Mouse (Mus musculus): ENCODE measurements around the gene Ucn3. TPM values are rescaled to one million over a fixed set of nuclear protein-coding genes. Genes with fewer than 3 reads are reported as not detected.
"Not testable (repeated sequence)": the region's sequence is repeated elsewhere in the genome, so short reads cannot be mapped to it uniquely, and the experiment has no call there.

The Ucn3 gene
- polyA plus RNA-seq, 1 experiment from 2014 or later = not detected

GRCm38 (mm10) chr13:3924483-3924882 lies 20.7 kb downstream of the Ucn3 start:
- Histone ChIP-seq H3K27ac (ENCODE audit: low read length) (no peak overlapping the region), H3K4me3 (ENCODE audit: low read depth, low read length) (no peak overlapping the region), H3K27me3 (ENCODE audit: control insufficient read depth, insufficient read depth, low read depth, low read length) (no peaks in the 10 kb centered on the region)

GRCm38 (mm10) chr13:3917571-3918311 lies 27.4 kb downstream of the Ucn3 start, which contains the start of the genes Net1 and Tubal3:
Gene Net1 (minus strand): TSS chr13:3918220.
Gene Tubal3 (plus strand): TSS chr13:3918274.
- H3K9me3 ChIP-seq (replicated peaks; ENCODE audit: control insufficient read depth, low read length) = no peaks in the 10 kb centered on the region
- H3K36me3 ChIP-seq (ENCODE audit: control insufficient read depth, insufficient read depth) = no peaks in the 10 kb centered on the region; the same call in 1 of the 2 replicates
- peak within 1 kb of the TSS; percentile 90 for H3K4me3 ChIP-seq (ENCODE audit: low read depth, low read length)
- H3K4me2 ChIP-seq (ENCODE audit: low read depth, low read length) = peak within 1 kb of the TSS; percentile 67
- peak; percentile 96 for ATAC-seq (ENCODE audit: low read depth)
- peaks cover 8% of the 10 kb centered on the region for H3K4me1 ChIP-seq (ENCODE audit: control insufficient read depth, low read depth, low read length)
- H3K9ac ChIP-seq (ENCODE audit: low read depth, low read length) = peak within 1 kb of the TSS; percentile 90
- WGBS (ENCODE audit: insufficient replicate concordance) = under 1% methylated on average over 52 of the region's 52 CpGs
- peak within 1 kb of the TSS; percentile 66 for H3K27ac ChIP-seq (ENCODE audit: low read length)
- H3K27me3 ChIP-seq (ENCODE audit: control insufficient read depth, insufficient read depth, low read depth, low read length) = no peaks in the 10 kb centered on the region

More at GRCm38 (mm10) chr13:3924483-3924882, 20.7 kb downstream of the Ucn3 start:
- ATAC-seq (ENCODE audit: low read depth) = no peak
- Histone ChIP-seq H3K9ac (ENCODE audit: low read depth, low read length) (no peak overlapping the region), H3K9me3 (replicated peaks; ENCODE audit: control insufficient read depth, low read length) (no peaks in the 10 kb centered on the region), H3K36me3 (ENCODE audit: control insufficient read depth, insufficient read depth) (no peaks in the 10 kb centered on the region), H3K4me1 (ENCODE audit: control insufficient read depth, low read depth, low read length) (no peaks in the 10 kb centered on the region), H3K4me2 (ENCODE audit: low read depth, low read length) (no peak overlapping the region)
- 57% methylated on average over 5 of the region's 5 CpGs for WGBS (ENCODE audit: insufficient replicate concordance)

GRCm38 (mm10) chr13:3913504-3913903 lies 31.6 kb downstream of the Ucn3 start:
- WGBS (ENCODE audit: insufficient replicate concordance) = 29% methylated on average over 4 of the region's 4 CpGs
- H3K9ac ChIP-seq (ENCODE audit: low read depth, low read length) = no peak overlapping the region
- no peak overlapping the region for H3K4me2 ChIP-seq (ENCODE audit: low read depth, low read length)
- H3K4me3 ChIP-seq (ENCODE audit: low read depth, low read length) = no peak overlapping the region
- H3K27ac ChIP-seq (ENCODE audit: low read length) = no peak overlapping the region
- H3K36me3 ChIP-seq (ENCODE audit: control insufficient read depth, insufficient read depth) = peaks cover 6% of the 10 kb centered on the region
- no peak for ATAC-seq (ENCODE audit: low read depth)
- no peaks in the 10 kb centered on the region for H3K9me3 ChIP-seq (replicated peaks; ENCODE audit: control insufficient read depth, low read length)
- no peaks in the 10 kb centered on the region for H3K27me3 ChIP-seq (ENCODE audit: control insufficient read depth, insufficient read depth, low read depth, low read length)
- peaks cover 8% of the 10 kb centered on the region for H3K4me1 ChIP-seq (ENCODE audit: control insufficient read depth, low read depth, low read length)

GRCm38 (mm10) chr13:3910356-3910755 lies 34.8 kb downstream of the Ucn3 start:
- H3K27me3 ChIP-seq (ENCODE audit: control insufficient read depth, insufficient read depth, low read depth, low read length) = no peaks in the 10 kb centered on the region
- H3K9ac ChIP-seq (ENCODE audit: low read depth, low read length) = no peak overlapping the region
- ATAC-seq (ENCODE audit: low read depth) = no peak
- H3K4me3 ChIP-seq (ENCODE audit: low read depth, low read length) = no peak overlapping the region
- H3K4me1 ChIP-seq (ENCODE audit: control insufficient read depth, low read depth, low read length) = peaks cover 3% of the 10 kb centered on the region; the same call in 1 of the 2 replicates
- WGBS (ENCODE audit: insufficient replicate concordance) = 86% methylated on average over 5 of the region's 5 CpGs
- no peaks in the 10 kb centered on the region for H3K9me3 ChIP-seq (replicated peaks; ENCODE audit: control insufficient read depth, low read length)
- no peak overlapping the region for H3K27ac ChIP-seq (ENCODE audit: low read length)
- H3K36me3 ChIP-seq (ENCODE audit: control insufficient read depth, insufficient read depth) = peaks cover 6% of the 10 kb centered on the region
- H3K4me2 ChIP-seq (ENCODE audit: low read depth, low read length) = no peak overlapping the region

GRCm38 (mm10) chr13:3908262-3908661 lies 36.9 kb downstream of the Ucn3 start:
- H3K4me2 ChIP-seq (ENCODE audit: low read depth, low read length) = no peak overlapping the region
- no peaks in the 10 kb centered on the region for H3K27me3 ChIP-seq (ENCODE audit: control insufficient read depth, insufficient read depth, low read depth, low read length)
- no peaks in the 10 kb centered on the region for H3K9me3 ChIP-seq (replicated peaks; ENCODE audit: control insufficient read depth, low read length)
- 47% methylated on average over 4 of the region's 4 CpGs for WGBS (ENCODE audit: insufficient replicate concordance)
- no peak overlapping the region for H3K4me3 ChIP-seq (ENCODE audit: low read depth, low read length)
- no peaks in the 10 kb centered on the region for H3K4me1 ChIP-seq (ENCODE audit: control insufficient read depth, low read depth, low read length)
- H3K27ac ChIP-seq (ENCODE audit: low read length) = no peak overlapping the region
- no peak for ATAC-seq (ENCODE audit: low read depth)
- no peak overlapping the region for H3K9ac ChIP-seq (ENCODE audit: low read depth, low read length)
- H3K36me3 ChIP-seq (ENCODE audit: control insufficient read depth, insufficient read depth) = peaks cover 6% of the 10 kb centered on the region

GRCm38 (mm10) chr13:3907151-3907696 lies 37.9 kb downstream of the Ucn3 start:
- Histone ChIP-seq H3K27ac (ENCODE audit: low read length) (no peak overlapping the region), H3K9me3 (replicated peaks; ENCODE audit: control insufficient read depth, low read length) (no peaks in the 10 kb centered on the region), H3K27me3 (ENCODE audit: control insufficient read depth, insufficient read depth, low read depth, low read length) (no peaks in the 10 kb centered on the region), H3K4me2 (ENCODE audit: low read depth, low read length) (no peak overlapping the region), H3K4me3 (ENCODE audit: low read depth, low read length) (no peak overlapping the region), H3K9ac (ENCODE audit: low read depth, low read length) (no peak overlapping the region), H3K36me3 (ENCODE audit: control insufficient read depth, insufficient read depth) (peaks cover 4% of the 10 kb centered on the region; the same call in 1 of the 2 replicates), H3K4me1 (ENCODE audit: control insufficient read depth, low read depth, low read length) (no peaks in the 10 kb centered on the region)
- ATAC-seq (ENCODE audit: low read depth) = no peak
- WGBS (ENCODE audit: insufficient replicate concordance) = 60% methylated on average over 6 of the region's 6 CpGs

- no peak overlapping the region for H3K4me2 ChIP-seq (ENCODE audit: low read depth, low read length)
- H3K9ac ChIP-seq (ENCODE audit: low read depth, low read length) = no peak overlapping the region
- no peak for ATAC-seq (ENCODE audit: low read depth)
- no peak overlapping the region for H3K27ac ChIP-seq (ENCODE audit: low read length)
- WGBS (ENCODE audit: insufficient replicate concordance) = 85% methylated on average over 9 of the region's 9 CpGs
- peaks cover 12% of the 10 kb centered on the region for H3K4me1 ChIP-seq (ENCODE audit: control insufficient read depth, low read depth, low read length)
- no peaks in the 10 kb centered on the region for H3K27me3 ChIP-seq (ENCODE audit: control insufficient read depth, insufficient read depth, low read depth, low read length)
- no peaks in the 10 kb centered on the region for H3K9me3 ChIP-seq (replicated peaks; ENCODE audit: control insufficient read depth, low read length)
- 0 out of 2 replicates have a peak, but pooled peaks cover 4% of the 10 kb centered on the region for H3K36me3 ChIP-seq (ENCODE audit: control insufficient read depth, insufficient read depth)
- H3K4me3 ChIP-seq (ENCODE audit: low read depth, low read length) = no peak overlapping the region
These were observed 45.8 kb downstream of the Ucn3 start for GRCm38 (mm10) chr13:3899301-3899700.

- WGBS (ENCODE audit: insufficient replicate concordance) = 81% methylated on average over 5 of the region's 5 CpGs
- not testable (repeated sequence) for H3K4me2 ChIP-seq (ENCODE audit: low read depth, low read length); ATAC-seq (ENCODE audit: low read depth); H3K27me3 ChIP-seq (ENCODE audit: control insufficient read depth, insufficient read depth, low read depth, low read length); H3K36me3 ChIP-seq (ENCODE audit: control insufficient read depth, insufficient read depth); H3K27ac ChIP-seq (ENCODE audit: low read length); H3K9me3 ChIP-seq (replicated peaks; ENCODE audit: control insufficient read depth, low read length); H3K9ac ChIP-seq (ENCODE audit: low read depth, low read length); H3K4me3 ChIP-seq (ENCODE audit: low read depth, low read length)
- peaks cover 20% of the 10 kb centered on the region for H3K4me1 ChIP-seq (ENCODE audit: control insufficient read depth, low read depth, low read length)
These were observed 46.9 kb downstream of the Ucn3 start for GRCm38 (mm10) chr13:3898202-3898601.

GRCm38 (mm10) chr13:3896913-3897312 lies 48.2 kb downstream of the Ucn3 start:
- 28% methylated on average over 5 of the region's 5 CpGs for WGBS (ENCODE audit: insufficient replicate concordance)
- ATAC-seq (ENCODE audit: low read depth) = no peak
- no peak overlapping the region for H3K9ac ChIP-seq (ENCODE audit: low read depth, low read length)

More at GRCm38 (mm10) chr13:3896913-3897312, 48.2 kb downstream of the Ucn3 start:
- no peaks in the 10 kb centered on the region for H3K9me3 ChIP-seq (replicated peaks; ENCODE audit: control insufficient read depth, low read length)
- H3K27me3 ChIP-seq (ENCODE audit: control insufficient read depth, insufficient read depth, low read depth, low read length) = no peaks in the 10 kb centered on the region
- 0 out of 2 replicates have a peak, but pooled peaks cover 4% of the 10 kb centered on the region for H3K36me3 ChIP-seq (ENCODE audit: control insufficient read depth, insufficient read depth)
- peaks cover 20% of the 10 kb centered on the region for H3K4me1 ChIP-seq (ENCODE audit: control insufficient read depth, low read depth, low read length)
- no peak overlapping the region for H3K27ac ChIP-seq (ENCODE audit: low read length)
- H3K4me2 ChIP-seq (ENCODE audit: low read depth, low read length) = no peak overlapping the region
- H3K4me3 ChIP-seq (ENCODE audit: low read depth, low read length) = no peak overlapping the region

All from liver, embryonic 16.5 days (tissue).